Mouse (Mus musculus) stomach, postnatal 0 days (tissue): ENCODE results near the gene G3bp1. TPM values are rescaled to one million over a fixed set of nuclear protein-coding genes. Genes with fewer than 3 reads are reported as not detected.

Experiments
- ATAC-seq: fragments of 200-750 bp; cut with Nextera tagmentation; 2 replicates; pipeline ENCODE4 v1.8.0; 2017; ENCODE audit not compliant: low FRiP score, low TSS enrichment
- DNase-seq: peaks from one replicate; pipeline ENCODE4 v3.0.0-alpha.2; 2016; ENCODE audit warnings: low spot score
- H3K27ac ChIP-seq: fragments of 300-500 bp; sonication (generic); replicated peaks from 2 replicates; pipeline ENCODE4 v1.5.1; 2014; ENCODE audit warnings: mild to moderate bottlenecking, control low read depth
- H3K27me3 ChIP-seq: fragments of 300-500 bp; sonication (generic); 2 replicates; pipeline ENCODE4 v1.6.1; 2014; ENCODE audit warnings: low read length; ENCODE audit not compliant: control insufficient read depth, insufficient read depth
- H3K36me3 ChIP-seq: fragments of 300-500 bp; sonication (generic); 2 replicates; pipeline ENCODE4 v1.6.1; 2014; ENCODE audit warnings: low read length, mixed read lengths; ENCODE audit not compliant: control insufficient read depth, insufficient read depth
- H3K4me1 ChIP-seq: fragments of 300-500 bp; sonication (generic); replicated peaks from 2 replicates; pipeline ENCODE4 v1.6.1; 2014; ENCODE audit warnings: antibody characterized with exemption; ENCODE audit not compliant: control insufficient read depth, insufficient read depth
- H3K4me2 ChIP-seq: fragments of 300-500 bp; sonication (generic); replicated peaks from 2 replicates; pipeline ENCODE4 v1.6.1; 2014; ENCODE audit warnings: low read depth, mild to moderate bottlenecking, control low read depth, moderate library complexity
- H3K4me3 ChIP-seq: fragments of 300-500 bp; sonication (generic); 2 replicates; pipeline ENCODE4 v1.5.1; 2014; ENCODE audit warnings: low read depth, low read length, control low read depth
- H3K9ac ChIP-seq: fragments of 300-500 bp; sonication (generic); 2 replicates; pipeline ENCODE4 v1.6.1; 2014; ENCODE audit warnings: mild to moderate bottlenecking, low read length, control low read depth, mixed read lengths
- H3K9me3 ChIP-seq: fragments of 300-500 bp; sonication (generic); 2 replicates; pipeline ENCODE4 v1.6.1; 2016; ENCODE audit warnings: low read length; ENCODE audit not compliant: control insufficient read depth
- CTCF ChIP-seq: IDR thresholded peaks from 2 replicates; pipeline ENCODE4 v1.5.1; 2016; ENCODE audit warnings: antibody characterized with exemption, low read depth, mild to moderate bottlenecking, moderate library complexity
- EP300 ChIP-seq: optimal IDR thresholded peaks from 2 replicates; pipeline ENCODE3; 2016; ENCODE audit warnings: antibody characterized with exemption
- WGBS: fragments of 180-500 bp; shearing (Covaris S2); extraction: QIAGEN DNeasy Blood & Tissue Kit; methylation state at CpG from one replicate; pipeline ENCODE4 v1.1.7; 2014; 5-methylcytosine and 5-hydroxymethylcytosine counted together
- polyA plus RNA-seq: library from polyadenylated mRNA; unstranded; fragments of >200 nt; fragmentation: Nextera tagmentation; extraction: Ambion mirVana; gene quantifications from 2 replicates; pipeline ENCODE4 v1.2.1, GENCODE M21; 2015

G3bp1 gene
- polyA plus RNA-seq, 1 experiment from 2014 or later = 59.5 TPM

DNA sequence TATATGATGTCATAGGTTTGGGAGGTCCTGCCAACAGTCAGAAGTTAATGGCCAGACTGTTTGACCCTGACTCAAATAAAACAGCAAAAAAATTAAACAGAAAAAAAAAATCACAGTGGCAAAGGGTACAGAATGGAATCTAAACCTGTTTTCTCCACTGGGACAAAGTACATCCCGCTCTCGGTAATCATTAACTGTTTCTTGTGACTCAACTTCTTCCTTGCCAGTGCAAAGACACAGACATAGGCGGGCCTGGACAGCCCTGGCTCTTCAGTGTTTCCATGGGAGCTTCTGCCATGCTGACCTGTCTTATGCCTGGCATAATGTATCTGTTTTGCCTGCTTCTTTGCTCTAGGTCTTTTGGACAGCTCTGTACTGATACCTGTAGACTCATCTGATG is 4.3 kb upstream of the G3bp1 start:
- H3K27me3 ChIP-seq = no peaks in the 10 kb centered on the region
- WGBS = 61% methylated on average over 3 of the region's 3 CpGs
- ATAC-seq = no peak

GRCm38 (mm10) chr11:55468012-55468411 is 1.5 kb upstream of the G3bp1 start:
- ATAC-seq (no peak), DNase-seq (peak; percentile 49)

More for the DNA sequence above, 4.3 kb upstream of the G3bp1 start:
- H3K36me3 ChIP-seq = no peaks in the 10 kb centered on the region
- no peaks in the 10 kb centered on the region for H3K9me3 ChIP-seq
- H3K9ac ChIP-seq = no peak overlapping the region
- peaks cover under 1% of the 10 kb centered on the region; the same call in 1 of the 2 replicates for H3K4me1 ChIP-seq
- no peak overlapping the region for H3K27ac ChIP-seq
- peak; percentile 47 for DNase-seq
- TF ChIP-seq EP300 = no peak
- no peak for TF ChIP-seq CTCF
- no peak overlapping the region for H3K4me2 ChIP-seq
- H3K4me3 ChIP-seq = no peak overlapping the region

DNA sequence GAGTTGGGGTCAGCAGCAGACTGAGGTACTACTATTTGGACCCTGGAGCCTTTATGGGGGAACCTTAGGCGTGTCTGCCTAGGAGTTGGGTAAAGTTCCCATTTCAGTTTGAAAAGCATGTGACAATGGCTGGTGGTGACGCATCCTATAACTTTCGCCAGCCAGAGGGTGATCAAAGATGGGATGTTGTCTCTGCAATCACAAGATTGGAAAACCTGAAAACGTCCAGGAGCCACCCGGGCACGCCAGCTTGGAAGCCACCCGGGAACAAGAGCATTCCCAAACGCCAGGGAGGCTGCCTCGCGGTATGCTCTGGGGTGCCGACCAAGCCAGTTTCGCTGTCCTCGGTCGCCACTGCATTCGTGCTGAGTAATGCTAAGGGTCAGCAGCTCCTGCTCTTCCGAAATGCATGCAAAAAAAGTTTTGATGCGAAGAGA is 856 bp upstream of the G3bp1 start:
- Histone ChIP-seq H3K9me3 (no peaks in the 10 kb centered on the region), H3K4me1 (no peaks in the 10 kb centered on the region; the same call in 1 of the 2 replicates), H3K36me3 (no peaks in the 10 kb centered on the region), H3K4me2 (peak overlapping the region; percentile 49), H3K9ac (peak overlapping the region; percentile 45), H3K27ac (peak overlapping the region; percentile 89), H3K4me3 (peak overlapping the region; percentile 47), H3K27me3 (no peaks in the 10 kb centered on the region)
- no peak for TF ChIP-seq CTCF
- TF ChIP-seq EP300 = no peak
- ATAC-seq = no peak
- DNase-seq = no peak
- 3% methylated on average over 17 of the region's 17 CpGs for WGBS

More at GRCm38 (mm10) chr11:55468012-55468411, 1.5 kb upstream of the G3bp1 start:
- WGBS = 60% methylated on average over 10 of the region's 10 CpGs
- no peak for TF ChIP-seq EP300
- no peak for TF ChIP-seq CTCF
- Histone ChIP-seq H3K36me3 (no peaks in the 10 kb centered on the region), H3K27me3 (no peaks in the 10 kb centered on the region), H3K9me3 (no peaks in the 10 kb centered on the region), H3K9ac (no peak overlapping the region; the same call in 1 of the 2 replicates), H3K4me3 (no peak overlapping the region), H3K4me1 (no peaks in the 10 kb centered on the region; the same call in 1 of the 2 replicates), H3K27ac (peak overlapping the region; percentile 89), H3K4me2 (peak overlapping the region; percentile 49)

GRCm38 (mm10) chr11:55469923-55470691 is 622 bp downstream of the G3bp1 start:
- WGBS = under 1% methylated on average over 38 of the region's 46 CpGs
- peak; percentile 34 for DNase-seq

GRCm38 (mm10) chr11:55470761-55471160 is 1.3 kb downstream of the G3bp1 start:
- no peak for DNase-seq
- Histone ChIP-seq H3K27ac (0 out of 2 replicates have a peak overlapping the region, but pooled peaks have one; percentile 13), H3K4me1 (no peaks in the 10 kb centered on the region; the same call in 1 of the 2 replicates), H3K4me2 (peak overlapping the region; percentile 94), H3K27me3 (no peaks in the 10 kb centered on the region), H3K4me3 (peak overlapping the region; percentile 76), H3K9ac (peak overlapping the region; percentile 35; the same call in 1 of the 2 replicates), H3K36me3 (no peaks in the 10 kb centered on the region), H3K9me3 (no peaks in the 10 kb centered on the region)
- 19% methylated on average over 8 of the region's 8 CpGs for WGBS
- no peak for ATAC-seq
- TF ChIP-seq EP300 = no peak
- TF ChIP-seq CTCF = no peak

More at GRCm38 (mm10) chr11:55469923-55470691, 622 bp downstream of the G3bp1 start:
- Histone ChIP-seq H3K9me3 (no peaks in the 10 kb centered on the region), H3K4me2 (peak overlapping the region; percentile 94), H3K36me3 (no peaks in the 10 kb centered on the region), H3K27me3 (no peaks in the 10 kb centered on the region), H3K27ac (peak overlapping the region; percentile 92), H3K4me3 (peak overlapping the region; percentile 76), H3K9ac (peak overlapping the region; percentile 93), H3K4me1 (no peaks in the 10 kb centered on the region; the same call in 1 of the 2 replicates)
- TF ChIP-seq EP300 = no peak
- no peak for TF ChIP-seq CTCF
- ATAC-seq = no peak

DNA sequence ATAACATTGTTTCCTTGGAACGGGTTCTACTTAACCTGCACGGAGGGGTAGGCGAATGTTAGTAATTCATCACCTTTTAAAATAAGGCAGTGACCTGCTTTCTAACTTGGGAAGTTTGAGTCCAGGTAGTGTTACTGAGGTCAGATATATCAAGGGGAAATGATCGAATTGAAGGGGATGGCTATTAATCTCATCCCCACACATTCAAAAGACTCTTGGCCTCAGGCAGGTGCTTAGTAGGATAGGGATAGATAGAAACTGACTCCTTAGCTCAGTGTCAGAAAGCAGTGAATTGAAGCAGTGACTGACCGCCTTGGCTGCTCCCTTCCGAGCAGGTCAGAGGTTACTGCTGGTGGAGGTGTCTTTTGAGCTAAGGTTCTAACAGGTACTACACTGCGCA is 2.0 kb downstream of the G3bp1 start:
- no peak overlapping the region for H3K27ac ChIP-seq
- H3K4me3 ChIP-seq = peak overlapping the region; percentile 76
- H3K27me3 ChIP-seq = no peaks in the 10 kb centered on the region
- H3K4me1 ChIP-seq = no peaks in the 10 kb centered on the region; the same call in 1 of the 2 replicates
- TF ChIP-seq CTCF (no peak), EP300 (no peak)
- ATAC-seq (no peak), DNase-seq (no peak)
- 0 out of 2 replicates have a peak overlapping the region, but pooled peaks have one; percentile 27 for H3K9ac ChIP-seq
- H3K9me3 ChIP-seq = no peaks in the 10 kb centered on the region
- H3K36me3 ChIP-seq = no peaks in the 10 kb centered on the region
- WGBS = 74% methylated on average over 7 of the region's 7 CpGs
- H3K4me2 ChIP-seq = peak overlapping the region; percentile 94
